Mouse (Mus musculus) granulocyte monocyte progenitor cell, adult 5-6 weeks (primary cell): Measurements from ENCODE around the gene Aldh3b2. TPM values are rescaled to one million over a fixed set of nuclear protein-coding genes. Genes with fewer than 3 reads are reported as not detected.
A peak's percentile ranks its signal among the peaks of the same experiment; 100 is the strongest.

ENCODE experiments used
- ATAC-seq: replicated peaks from 2 replicates; pipeline ENCODE4 v1.8.0; 2016; ENCODE audit warnings: mild to moderate bottlenecking, moderate TSS enrichment, inconsistent platforms; ENCODE audit not compliant: poor library complexity, severe bottlenecking
- total RNA-seq, 2 experiments: library from RNA; stranded (forward) in 1 of 2; stranded (reverse) in 1 of 2; fragments of 200-712, 200-1000 nt in 1 of 2; fragments of >200 nt in 1 of 2; fragmentation: Nextera tagmentation in 1 of 2; gene quantifications; 2 replicates each; pipeline ENCODE4 v1.2.3; 2014 to 2017

The Aldh3b2 gene
- total RNA-seq, 2 experiments from 2014 or later: not detected

GRCm38 (mm10) chr19:4003641-4004040, 31.5 kb downstream of the Aldh3b2 start:
- no peak for ATAC-seq

DNA sequence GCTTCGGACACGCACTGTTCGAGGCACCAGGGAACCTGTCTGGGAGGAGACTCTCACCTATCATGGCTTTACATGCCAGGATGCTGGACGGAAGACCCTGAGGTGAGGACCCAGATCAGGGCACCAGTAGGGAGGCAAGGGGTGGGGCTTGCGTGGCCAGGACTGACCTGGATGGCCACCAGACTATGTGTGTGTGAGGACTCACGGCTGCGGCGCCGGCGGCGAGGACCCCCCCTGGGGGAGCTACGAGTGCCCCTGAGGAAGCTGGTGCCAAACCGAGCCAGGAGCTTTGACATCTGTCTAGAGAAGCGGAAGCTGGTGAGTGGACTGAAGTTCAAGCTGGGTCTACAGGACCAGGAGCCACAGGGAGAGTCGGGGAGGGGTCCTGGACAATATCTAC, 32.2 kb downstream of the Aldh3b2 start:
- ATAC-seq: no peak

GRCm38 (mm10) chr19:4005091-4005490, 33.0 kb downstream of the Aldh3b2 start:
- ATAC-seq: no peak

DNA sequence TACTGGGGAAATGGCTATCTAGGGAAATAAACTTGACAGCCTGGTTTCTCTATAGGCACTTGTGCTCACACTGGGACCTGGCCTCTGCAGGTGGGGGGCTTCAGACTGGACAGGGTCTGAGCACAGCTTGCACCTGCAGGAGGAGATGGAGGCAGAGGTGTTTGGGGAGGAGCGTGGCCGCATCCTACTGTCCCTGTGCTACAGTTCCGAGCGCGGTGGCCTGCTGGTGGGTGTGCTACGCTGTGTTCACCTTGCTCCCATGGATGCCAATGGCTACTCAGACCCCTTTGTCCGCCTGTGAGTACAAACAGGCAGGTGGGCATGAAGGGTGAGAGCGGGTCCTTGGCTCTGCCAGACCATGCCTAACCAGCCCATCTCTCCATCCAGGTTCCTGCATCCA, 33.8 kb downstream of the Aldh3b2 start:
- ATAC-seq: no peak

DNA sequence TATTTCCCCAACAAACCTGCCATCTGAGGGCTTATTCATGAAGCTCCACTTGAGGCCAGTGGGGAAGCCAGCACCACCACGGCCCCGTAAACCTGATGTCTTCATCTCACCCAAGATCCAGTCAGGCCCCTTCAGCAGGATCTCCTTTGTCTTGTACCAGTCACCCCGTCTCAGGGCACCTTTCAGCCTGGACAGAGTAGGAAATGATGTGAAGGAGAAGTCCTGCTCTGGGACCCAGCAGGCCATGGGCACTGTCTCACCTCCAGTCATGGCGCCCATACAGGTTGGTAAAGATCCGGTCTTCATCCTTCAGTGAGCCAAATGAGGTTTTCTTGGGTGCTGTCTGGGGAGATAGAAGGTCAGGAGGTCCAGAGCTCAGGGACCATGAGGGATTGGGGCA, 39.0 kb downstream of the Aldh3b2 start:
- ATAC-seq: no peak

DNA sequence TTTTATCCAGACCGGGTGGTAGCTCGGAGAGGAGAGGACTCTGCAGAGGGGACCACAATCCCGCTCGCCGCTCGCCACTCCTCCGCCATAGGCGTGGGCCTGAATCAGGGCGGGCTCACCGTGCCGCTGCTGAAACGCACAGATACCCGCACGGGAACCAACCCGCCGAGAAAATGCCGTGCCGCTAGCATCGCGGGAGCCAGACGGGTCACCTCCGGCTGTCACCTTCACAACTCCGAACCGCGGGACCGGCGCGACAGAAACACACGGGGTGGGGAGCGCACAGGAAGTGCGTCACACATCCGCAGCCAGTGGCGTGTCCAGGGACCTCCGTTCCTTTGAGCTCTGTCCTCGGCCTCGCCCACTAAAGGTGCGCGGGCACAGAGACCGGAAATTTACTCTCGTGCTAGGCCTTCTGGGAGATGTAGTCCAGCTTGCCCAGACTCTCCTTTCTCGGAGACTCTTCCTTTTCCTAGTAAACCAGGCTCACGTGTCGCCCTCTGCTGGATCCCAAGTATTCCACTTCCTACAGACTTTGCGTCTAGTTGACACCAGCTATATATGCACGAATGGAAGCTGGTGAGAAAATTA, 40.4 kb downstream of the Aldh3b2 start, which contains the start of gene Ndufv1:
Ndufv1 (minus strand) TSS at position 375 of the 591 bp plus-strand sequence.
- peak; percentile 96 for ATAC-seq

- ATAC-seq: peak; percentile 6; the same call in 1 of the 2 replicates
Measured at GRCm38 (mm10) chr19:4013066-4013465, 40.9 kb downstream of the Aldh3b2 start.

- ATAC-seq: no peak
Measured at GRCm38 (mm10) chr19:4014802-4015201, 42.7 kb downstream of the Aldh3b2 start.

DNA sequence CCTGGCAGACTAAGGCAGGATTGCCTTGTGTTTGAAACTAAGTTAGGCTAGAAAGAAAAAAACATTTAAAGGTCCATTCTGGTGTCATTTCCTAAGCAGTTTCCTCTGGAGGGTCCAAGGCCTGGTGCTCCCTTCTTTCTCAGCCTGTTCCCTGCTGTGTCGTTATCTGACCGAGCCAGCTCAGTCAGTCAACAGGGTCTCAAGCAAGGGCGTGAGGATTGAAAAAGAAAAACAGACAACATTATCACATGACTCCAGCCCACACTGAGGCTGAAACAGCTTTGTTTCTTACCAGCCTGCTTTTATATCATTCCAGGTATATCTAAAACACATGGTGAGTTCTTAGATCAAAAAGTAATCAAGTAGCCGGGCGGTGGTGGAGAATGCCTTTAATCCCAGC, 43.5 kb downstream of the Aldh3b2 start:
- ATAC-seq: no peak

- ATAC-seq: no peak
Measured at GRCm38 (mm10) chr19:4017921-4018587, 45.9 kb downstream of the Aldh3b2 start.

DNA sequence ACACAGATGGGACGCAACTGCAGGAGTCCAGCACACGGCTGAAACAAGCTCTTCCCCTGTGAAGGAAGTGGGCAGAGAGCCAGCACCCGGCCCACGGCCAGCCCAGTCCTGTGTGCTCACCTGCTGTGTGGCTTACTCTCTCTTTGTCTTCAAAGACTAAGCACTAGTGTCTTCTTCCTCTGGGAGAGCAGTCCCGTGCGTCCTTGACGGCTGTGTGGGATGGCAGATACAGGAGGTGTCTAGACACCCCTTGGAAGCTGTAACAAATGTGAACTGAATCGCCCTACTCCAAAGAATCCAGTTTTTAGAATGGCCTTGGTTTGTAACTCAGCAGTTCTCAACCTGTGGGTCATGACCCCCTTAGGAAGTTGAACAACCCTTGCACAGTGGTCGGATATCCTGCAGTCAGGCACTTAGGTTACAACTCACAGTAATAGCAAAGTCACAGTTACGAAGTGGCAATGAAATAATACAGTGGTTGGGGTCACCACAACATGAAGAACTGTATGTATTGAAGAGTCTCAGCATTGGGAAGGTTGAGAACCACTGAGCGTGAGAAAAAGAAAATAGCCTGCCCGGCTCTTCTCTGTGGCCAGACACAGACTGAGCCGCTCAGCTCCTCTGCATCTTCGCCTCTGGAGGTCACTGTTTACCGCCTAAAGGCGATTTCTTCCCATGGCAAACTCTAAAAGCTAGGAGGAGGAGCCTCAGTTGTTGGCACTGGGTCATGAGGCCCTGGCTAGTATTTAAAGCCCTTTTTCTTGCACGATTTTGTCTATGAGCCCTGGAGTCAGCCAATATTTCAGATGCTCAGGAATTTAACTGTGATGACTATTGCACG, 46.8 kb downstream of the Aldh3b2 start:
- peak; percentile 90 for ATAC-seq

DNA sequence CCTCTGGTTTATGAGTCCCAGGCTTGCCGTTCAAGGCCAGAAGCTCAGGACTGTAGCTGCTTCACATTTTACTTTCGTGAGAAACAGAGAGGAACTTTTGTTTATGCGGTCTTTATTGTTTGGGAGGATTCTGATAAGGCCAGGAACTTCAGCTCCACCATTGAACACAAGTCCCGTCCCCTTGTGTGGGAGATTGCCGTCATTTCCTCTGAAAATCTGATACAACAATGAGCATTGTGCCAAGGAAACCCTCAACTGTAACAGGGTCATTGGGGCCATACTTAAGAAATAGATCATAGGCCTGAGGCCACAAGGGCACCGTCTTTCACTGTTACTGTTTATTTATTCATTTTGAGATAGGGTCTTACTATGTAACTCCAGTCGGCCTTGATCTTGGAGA, 51.1 kb downstream of the Aldh3b2 start:
- ATAC-seq: no peak

- ATAC-seq: no peak
Measured at GRCm38 (mm10) chr19:4027576-4027975, 55.4 kb downstream of the Aldh3b2 start.

Other genes starting within 250 kb of the Aldh3b2 start
Only the 30 nearest of the 31 such genes appear.
- 28.2 and 38.5 TPM in 2 replicates for gene Kmt5b, start 204.9 kb upstream of the Aldh3b2 start, total RNA-seq (2014; fragmentation: Nextera tagmentation)
- 37.0 and 41.4 TPM in 2 replicates for gene Kmt5b, start 204.9 kb upstream of the Aldh3b2 start, total RNA-seq (2017)
- 30.2 and 50.6 TPM in 2 replicates for gene Chka, start 120.6 kb upstream of the Aldh3b2 start, total RNA-seq (2014; fragmentation: Nextera tagmentation)
- gene Chka, start 120.6 kb upstream of the Aldh3b2 start, total RNA-seq (2017): 32.7 and 37.2 TPM in 2 replicates
- gene Tcirg1, start 65.2 kb upstream of the Aldh3b2 start, total RNA-seq (2014; fragmentation: Nextera tagmentation): 165 and 253 TPM in 2 replicates
- 159 and 178 TPM in 2 replicates for gene Tcirg1, start 65.2 kb upstream of the Aldh3b2 start, total RNA-seq (2017)
- 157 and 158 TPM in 2 replicates for gene Ndufs8, start 59.6 kb upstream of the Aldh3b2 start, total RNA-seq (2014; fragmentation: Nextera tagmentation)
- 89.0 and 91.9 TPM in 2 replicates for gene Ndufs8, start 59.6 kb upstream of the Aldh3b2 start, total RNA-seq (2017)
- gene Aldh3b1, start 42.5 kb upstream of the Aldh3b2 start, total RNA-seq (2014; fragmentation: Nextera tagmentation): 5.9 and 8.4 TPM in 2 replicates
- gene Aldh3b1, start 42.5 kb upstream of the Aldh3b2 start, total RNA-seq (2017): 8.4 and 14.1 TPM in 2 replicates
- gene Unc93b1, start 37.1 kb upstream of the Aldh3b2 start, total RNA-seq (2014; fragmentation: Nextera tagmentation): 162 and 191 TPM in 2 replicates
- 205 and 220 TPM in 2 replicates for gene Unc93b1, start 37.1 kb upstream of the Aldh3b2 start, total RNA-seq (2017)
- not detected in 2 replicates for gene Aldh3b3, start 13.7 kb upstream of the Aldh3b2 start, total RNA-seq (2014; fragmentation: Nextera tagmentation)
- gene Aldh3b3, start 13.7 kb upstream of the Aldh3b2 start, total RNA-seq (2017): not detected in 2 replicates
- gene Acy3, start 14.2 kb downstream of the Aldh3b2 start, total RNA-seq (2014; fragmentation: Nextera tagmentation): 4.1 and 6.4 TPM in 2 replicates
- gene Acy3, start 14.2 kb downstream of the Aldh3b2 start, total RNA-seq (2017): 0.73 and 4.0 TPM in 2 replicates
- gene Tbx10, start 20.4 kb downstream of the Aldh3b2 start, total RNA-seq (2014; fragmentation: Nextera tagmentation): not detected in 2 replicates
- gene Tbx10, start 20.4 kb downstream of the Aldh3b2 start, total RNA-seq (2017): not detected in 2 replicates
- gene Nudt8, start 28.3 kb downstream of the Aldh3b2 start, total RNA-seq (2014; fragmentation: Nextera tagmentation): 9.7 and 16.3 TPM in 2 replicates
- gene Nudt8, start 28.3 kb downstream of the Aldh3b2 start, total RNA-seq (2017): 4.4 and 10.5 TPM in 2 replicates
- gene Gm49405, start 28.3 kb downstream of the Aldh3b2 start, total RNA-seq (2014; fragmentation: Nextera tagmentation): 0.30 and 3.0 TPM in 2 replicates
- 1.2 and 1.3 TPM in 2 replicates for gene Gm49405, start 28.3 kb downstream of the Aldh3b2 start, total RNA-seq (2017)
- 3.0 and 7.0 TPM in 2 replicates for gene Doc2g, start 31.0 kb downstream of the Aldh3b2 start, total RNA-seq (2014; fragmentation: Nextera tagmentation)
- 0.46 and 2.9 TPM in 2 replicates for gene Doc2g, start 31.0 kb downstream of the Aldh3b2 start, total RNA-seq (2017)
- 93.8 and 132 TPM in 2 replicates for gene Ndufv1, start 40.5 kb downstream of the Aldh3b2 start, total RNA-seq (2014; fragmentation: Nextera tagmentation)
- 222 and 241 TPM in 2 replicates for gene Ndufv1, start 40.5 kb downstream of the Aldh3b2 start, total RNA-seq (2017)
- gene Gstp1, start 65.7 kb downstream of the Aldh3b2 start, total RNA-seq (2014; fragmentation: Nextera tagmentation): 235 and 335 TPM in 2 replicates
- gene Gstp1, start 65.7 kb downstream of the Aldh3b2 start, total RNA-seq (2017): 84.1 and 120 TPM in 2 replicates
- not detected in 2 replicates for gene Gstp2, start 73.7 kb downstream of the Aldh3b2 start, total RNA-seq (2014; fragmentation: Nextera tagmentation)
- 4.3 TPM in 1 of 2 replicates, not detected in the other for gene Gstp2, start 73.7 kb downstream of the Aldh3b2 start, total RNA-seq (2017)
- gene Gstp3, start 87.2 kb downstream of the Aldh3b2 start, total RNA-seq (2014; fragmentation: Nextera tagmentation): not detected in 2 replicates
- gene Gstp3, start 87.2 kb downstream of the Aldh3b2 start, total RNA-seq (2017): 0.65 TPM in 1 of 2 replicates, not detected in the other
- gene Cabp2, start 109.2 kb downstream of the Aldh3b2 start, total RNA-seq (2014; fragmentation: Nextera tagmentation): not detected in 2 replicates
- gene Cabp2, start 109.2 kb downstream of the Aldh3b2 start, total RNA-seq (2017): not detected in 2 replicates
- gene Cdk2ap2, start 124.9 kb downstream of the Aldh3b2 start, total RNA-seq (2014; fragmentation: Nextera tagmentation): 119 and 155 TPM in 2 replicates
- 33.7 and 36.5 TPM in 2 replicates for gene Cdk2ap2, start 124.9 kb downstream of the Aldh3b2 start, total RNA-seq (2017)
- gene Pitpnm1, start 127.7 kb downstream of the Aldh3b2 start, total RNA-seq (2014; fragmentation: Nextera tagmentation): 11.3 and 16.8 TPM in 2 replicates
- gene Pitpnm1, start 127.7 kb downstream of the Aldh3b2 start, total RNA-seq (2017): 4.5 and 24.3 TPM in 2 replicates
- 19.6 and 60.2 TPM in 2 replicates for gene Aip, start 153.5 kb downstream of the Aldh3b2 start, total RNA-seq (2014; fragmentation: Nextera tagmentation)
- 31.3 and 38.6 TPM in 2 replicates for gene Aip, start 153.5 kb downstream of the Aldh3b2 start, total RNA-seq (2017)
- gene Gpr152, start 167.5 kb downstream of the Aldh3b2 start, total RNA-seq (2014; fragmentation: Nextera tagmentation): not detected in 2 replicates
- not detected in 2 replicates for gene Gpr152, start 167.5 kb downstream of the Aldh3b2 start, total RNA-seq (2017)
- gene Cabp4, start 171.7 kb downstream of the Aldh3b2 start, total RNA-seq (2014; fragmentation: Nextera tagmentation): not detected in 2 replicates
- gene Cabp4, start 171.7 kb downstream of the Aldh3b2 start, total RNA-seq (2017): not detected in 2 replicates
- gene Coro1b, start 176.3 kb downstream of the Aldh3b2 start, total RNA-seq (2014; fragmentation: Nextera tagmentation): 143 and 234 TPM in 2 replicates
- gene Coro1b, start 176.3 kb downstream of the Aldh3b2 start, total RNA-seq (2017): 71.3 and 73.2 TPM in 2 replicates
- 40.8 and 53.6 TPM in 2 replicates for gene Ptprcap, start 181.3 kb downstream of the Aldh3b2 start, total RNA-seq (2014; fragmentation: Nextera tagmentation)
- 64.9 and 84.1 TPM in 2 replicates for gene Ptprcap, start 181.3 kb downstream of the Aldh3b2 start, total RNA-seq (2017)
- 42.5 and 45.6 TPM in 2 replicates for gene Rps6kb2, start 191.0 kb downstream of the Aldh3b2 start, total RNA-seq (2014; fragmentation: Nextera tagmentation)
- 21.0 and 31.6 TPM in 2 replicates for gene Rps6kb2, start 191.0 kb downstream of the Aldh3b2 start, total RNA-seq (2017)
- 0.58 and 5.7 TPM in 2 replicates for gene Carns1, start 203.2 kb downstream of the Aldh3b2 start, total RNA-seq (2014; fragmentation: Nextera tagmentation)
- gene Carns1, start 203.2 kb downstream of the Aldh3b2 start, total RNA-seq (2017): 1.1 and 2.9 TPM in 2 replicates
- gene Tbc1d10c, start 219.0 kb downstream of the Aldh3b2 start, total RNA-seq (2014; fragmentation: Nextera tagmentation): 41.1 and 50.1 TPM in 2 replicates
- gene Tbc1d10c, start 219.0 kb downstream of the Aldh3b2 start, total RNA-seq (2017): 11.3 and 18.4 TPM in 2 replicates
- gene Ppp1ca, start 219.7 kb downstream of the Aldh3b2 start, total RNA-seq (2014; fragmentation: Nextera tagmentation): 406 and 527 TPM in 2 replicates
- 494 and 518 TPM in 2 replicates for gene Ppp1ca, start 219.7 kb downstream of the Aldh3b2 start, total RNA-seq (2017)
- 27.8 and 41.3 TPM in 2 replicates for gene Rad9a, start 229.3 kb downstream of the Aldh3b2 start, total RNA-seq (2014; fragmentation: Nextera tagmentation)
- gene Rad9a, start 229.3 kb downstream of the Aldh3b2 start, total RNA-seq (2017): 16.0 and 16.3 TPM in 2 replicates
- gene Clcf1, start 241.9 kb downstream of the Aldh3b2 start, total RNA-seq (2014; fragmentation: Nextera tagmentation): 6.8 and 7.4 TPM in 2 replicates
- 0.67 and 1.8 TPM in 2 replicates for gene Clcf1, start 241.9 kb downstream of the Aldh3b2 start, total RNA-seq (2017)